Mouse (Mus musculus): Measurements from ENCODE around the gene Rp9. TPM values are rescaled to one million over a fixed set of nuclear protein-coding genes. Genes with fewer than 3 reads are reported as not detected.

Gene Rp9
- 52.0 TPM for polyA plus RNA-seq (2012; fragmentation: generic; extraction: Trizol)

- peaks cover 13% of the 10 kb centered on the region for H3K79me2 ChIP-seq (ENCODE audit: control insufficient read depth, insufficient read depth)
- H3ac ChIP-seq (ENCODE audit: control insufficient read depth, insufficient read length), result peak within 1 kb of the TSS; percentile 87
- H3K4me2 ChIP-seq (ENCODE audit: low read depth), result peak within 1 kb of the TSS; percentile 72
- TF ChIP-seq MAX (IDR thresholded peaks at IDR 0.05; ENCODE audit: low read depth), result no peak
- no peak for TF ChIP-seq CEBPB (IDR thresholded peaks at IDR 0.05; ENCODE audit: insufficient read depth, poor library complexity, severe bottlenecking)
- no peak for TF ChIP-seq SRF (IDR thresholded peaks at IDR 0.05; ENCODE audit: control insufficient read depth, insufficient read length, low read depth)
- TF ChIP-seq MYOD1 (IDR thresholded peaks at IDR 0.05; ENCODE audit: control insufficient read depth in 1 of 3, insufficient read length in 2 of 3, low read depth in 2 of 3), result no peak
- H3K27me3 ChIP-seq (ENCODE audit: control insufficient read depth, insufficient read depth, insufficient read length), result no peaks in the 10 kb centered on the region
- H3K36me3 ChIP-seq (ENCODE audit: control insufficient read depth, insufficient read depth), result no peaks in the 10 kb centered on the region
- peak within 1 kb of the TSS; percentile 39 for H3K4me3 ChIP-seq
Observed at GRCm38 (mm10) chr9:22469643-22470042, at the start of gene Rp9. TSS of gene Rp9 (minus strand) at chr9:22469743.

- Histone ChIP-seq H3K4me2 (ENCODE audit: low read depth) (no peak overlapping the region), H3ac (ENCODE audit: control insufficient read depth, insufficient read length) (no peak overlapping the region), H3K36me3 (ENCODE audit: control insufficient read depth, insufficient read depth) (no peaks in the 10 kb centered on the region), H3K27me3 (ENCODE audit: control insufficient read depth, insufficient read depth, insufficient read length) (no peaks in the 10 kb centered on the region), H3K4me3 (no peak overlapping the region), H3K79me2 (ENCODE audit: control insufficient read depth, insufficient read depth) (no peaks in the 10 kb centered on the region)
- TF ChIP-seq TCF3 (IDR thresholded peaks at IDR 0.05; ENCODE audit: insufficient read length, low read depth) (no peak), USF1 (IDR thresholded peaks at IDR 0.05; ENCODE audit: low read depth) (no peak), MYOD1 (IDR thresholded peaks at IDR 0.05; ENCODE audit: control insufficient read depth in 1 of 3, insufficient read length in 2 of 3, low read depth in 2 of 3) (no peak), REST (IDR thresholded peaks at IDR 0.05; ENCODE audit: insufficient read depth, insufficient read length) (no peak), POLR2AphosphoS2 (IDR thresholded peaks at IDR 0.05; ENCODE audit: insufficient read length, low read depth) (no peak), MYOG (IDR thresholded peaks at IDR 0.05; ENCODE audit: control insufficient read depth in 1 of 3, insufficient read depth in 1 of 3, insufficient read length in 2 of 3, low read depth in 2 of 3) (no peak), TCF12 (IDR thresholded peaks at IDR 0.05; ENCODE audit: insufficient read depth, poor library complexity, severe bottlenecking) (no peak), CEBPB (IDR thresholded peaks at IDR 0.05; ENCODE audit: insufficient read depth, poor library complexity, severe bottlenecking) (no peak), POLR2A (IDR thresholded peaks at IDR 0.05; ENCODE audit: insufficient read length, low read depth) (no peak), SRF (IDR thresholded peaks at IDR 0.05; ENCODE audit: control insufficient read depth, insufficient read length, low read depth) (no peak), E2F4 (IDR thresholded peaks at IDR 0.05; ENCODE audit: insufficient read depth) (no peak), MAX (IDR thresholded peaks at IDR 0.05; ENCODE audit: low read depth) (no peak)
Observed at GRCm38 (mm10) chr9:22518394-22519041, 49.0 kb upstream of the Rp9 start.

GRCm38 (mm10) chr9:22515076-22515475, 45.5 kb upstream of the Rp9 start:
- H3K79me2 ChIP-seq (ENCODE audit: control insufficient read depth, insufficient read depth), result no peaks in the 10 kb centered on the region
- no peaks in the 10 kb centered on the region for H3K36me3 ChIP-seq (ENCODE audit: control insufficient read depth, insufficient read depth)
- no peak overlapping the region for H3K4me2 ChIP-seq (ENCODE audit: low read depth)
- no peak for TF ChIP-seq USF1 (IDR thresholded peaks at IDR 0.05; ENCODE audit: low read depth)
- no peak for TF ChIP-seq CEBPB (IDR thresholded peaks at IDR 0.05; ENCODE audit: insufficient read depth, poor library complexity, severe bottlenecking)
- TF ChIP-seq MAX (IDR thresholded peaks at IDR 0.05; ENCODE audit: low read depth), result no peak
- TF ChIP-seq SRF (IDR thresholded peaks at IDR 0.05; ENCODE audit: control insufficient read depth, insufficient read length, low read depth), result no peak
- no peak for TF ChIP-seq MYOG (IDR thresholded peaks at IDR 0.05; ENCODE audit: control insufficient read depth in 1 of 3, insufficient read depth in 1 of 3, insufficient read length in 2 of 3, low read depth in 2 of 3)
- TF ChIP-seq POLR2AphosphoS2 (IDR thresholded peaks at IDR 0.05; ENCODE audit: insufficient read length, low read depth), result no peak
- TF ChIP-seq POLR2A (IDR thresholded peaks at IDR 0.05; ENCODE audit: insufficient read length, low read depth), result no peak
- no peak for TF ChIP-seq TCF12 (IDR thresholded peaks at IDR 0.05; ENCODE audit: insufficient read depth, poor library complexity, severe bottlenecking)
- no peak for TF ChIP-seq TCF3 (IDR thresholded peaks at IDR 0.05; ENCODE audit: insufficient read length, low read depth)
- TF ChIP-seq MYOD1 (IDR thresholded peaks at IDR 0.05; ENCODE audit: control insufficient read depth in 1 of 3, insufficient read length in 2 of 3, low read depth in 2 of 3), result no peak
- no peak for TF ChIP-seq E2F4 (IDR thresholded peaks at IDR 0.05; ENCODE audit: insufficient read depth)
- TF ChIP-seq REST (IDR thresholded peaks at IDR 0.05; ENCODE audit: insufficient read depth, insufficient read length), result no peak
- H3ac ChIP-seq (ENCODE audit: control insufficient read depth, insufficient read length), result no peak overlapping the region
- no peak overlapping the region for H3K4me3 ChIP-seq
- no peaks in the 10 kb centered on the region for H3K27me3 ChIP-seq (ENCODE audit: control insufficient read depth, insufficient read depth, insufficient read length)

- Histone ChIP-seq H3K36me3 (ENCODE audit: control insufficient read depth, insufficient read depth) (no peaks in the 10 kb centered on the region), H3ac (ENCODE audit: control insufficient read depth, insufficient read length) (no peak overlapping the region), H3K79me2 (ENCODE audit: control insufficient read depth, insufficient read depth) (no peaks in the 10 kb centered on the region), H3K4me2 (ENCODE audit: low read depth) (no peak overlapping the region), H3K4me3 (no peak overlapping the region), H3K27me3 (ENCODE audit: control insufficient read depth, insufficient read depth, insufficient read length) (no peaks in the 10 kb centered on the region)
- TF ChIP-seq POLR2A (IDR thresholded peaks at IDR 0.05; ENCODE audit: insufficient read length, low read depth) (no peak), MAX (IDR thresholded peaks at IDR 0.05; ENCODE audit: low read depth) (no peak), POLR2AphosphoS2 (IDR thresholded peaks at IDR 0.05; ENCODE audit: insufficient read length, low read depth) (no peak), MYOD1 (IDR thresholded peaks at IDR 0.05; ENCODE audit: control insufficient read depth in 1 of 3, insufficient read length in 2 of 3, low read depth in 2 of 3) (no peak), CEBPB (IDR thresholded peaks at IDR 0.05; ENCODE audit: insufficient read depth, poor library complexity, severe bottlenecking) (no peak), SRF (IDR thresholded peaks at IDR 0.05; ENCODE audit: control insufficient read depth, insufficient read length, low read depth) (no peak), TCF3 (IDR thresholded peaks at IDR 0.05; ENCODE audit: insufficient read length, low read depth) (no peak), MYOG (IDR thresholded peaks at IDR 0.05; ENCODE audit: control insufficient read depth in 1 of 3, insufficient read depth in 1 of 3, insufficient read length in 2 of 3, low read depth in 2 of 3) (no peak)
Observed at GRCm38 (mm10) chr9:22505574-22505973, 36.0 kb upstream of the Rp9 start.

- Histone ChIP-seq H3K79me2 (ENCODE audit: control insufficient read depth, insufficient read depth) (no peaks in the 10 kb centered on the region), H3K27me3 (ENCODE audit: control insufficient read depth, insufficient read depth, insufficient read length) (no peaks in the 10 kb centered on the region), H3K4me2 (ENCODE audit: low read depth) (no peak overlapping the region), H3K4me3 (no peak overlapping the region), H3ac (ENCODE audit: control insufficient read depth, insufficient read length) (no peak overlapping the region), H3K36me3 (ENCODE audit: control insufficient read depth, insufficient read depth) (no peaks in the 10 kb centered on the region)
- TF ChIP-seq TCF3 (IDR thresholded peaks at IDR 0.05; ENCODE audit: insufficient read length, low read depth) (no peak), MYOG (IDR thresholded peaks at IDR 0.05; ENCODE audit: control insufficient read depth in 1 of 3, insufficient read depth in 1 of 3, insufficient read length in 2 of 3, low read depth in 2 of 3) (no peak), MAX (IDR thresholded peaks at IDR 0.05; ENCODE audit: low read depth) (no peak), POLR2A (IDR thresholded peaks at IDR 0.05; ENCODE audit: insufficient read length, low read depth) (no peak), MYOD1 (IDR thresholded peaks at IDR 0.05; ENCODE audit: control insufficient read depth in 1 of 3, insufficient read length in 2 of 3, low read depth in 2 of 3) (no peak), SRF (IDR thresholded peaks at IDR 0.05; ENCODE audit: control insufficient read depth, insufficient read length, low read depth) (no peak), USF1 (IDR thresholded peaks at IDR 0.05; ENCODE audit: low read depth) (no peak), TCF12 (IDR thresholded peaks at IDR 0.05; ENCODE audit: insufficient read depth, poor library complexity, severe bottlenecking) (no peak), REST (IDR thresholded peaks at IDR 0.05; ENCODE audit: insufficient read depth, insufficient read length) (no peak), CEBPB (IDR thresholded peaks at IDR 0.05; ENCODE audit: insufficient read depth, poor library complexity, severe bottlenecking) (no peak), POLR2AphosphoS2 (IDR thresholded peaks at IDR 0.05; ENCODE audit: insufficient read length, low read depth) (no peak), E2F4 (IDR thresholded peaks at IDR 0.05; ENCODE audit: insufficient read depth) (no peak)
Observed at GRCm38 (mm10) chr9:22503581-22503980, 34.0 kb upstream of the Rp9 start.
